9 mouse cellular contexts compared by ENCODE assay signal in genomic region chr7:107045833-107046232, GRCm38 (mm10). TPM values are rescaled to one million over a fixed set of nuclear protein-coding genes. Genes with fewer than 3 reads are reported as not detected.
A peak's percentile ranks its signal among the peaks of the same experiment; 100 is the strongest.
DNase-seq lines count a peak whose midpoint lies in the region; TF ChIP-seq lines count a peak whose summit lies in the region.
"Had no signal": no experiment of that assay in that cellular context is flagged by ENCODE, and none has a peak within 500 bp of the region (broad histone marks: within the 10 kb centered on the region; RNA-seq: fewer than 3 reads in every experiment).

No protein-coding gene starts in this region.

- DNase-seq in gastrocnemius, adult 2 months, result no peak
- no peak for DNase-seq in gastrocnemius, postnatal 25 days
- DNase-seq in right cerebral cortex, adult 18-20 months, result peak; percentile 8
- DNase-seq in right cerebral cortex, postnatal 25 days, result no peak
- peak; percentile 45 for DNase-seq in c-Kit-positive CD71-positive TER-119-positive erythroid progenitor cells, embryonic 14.5 days (ENCODE audit: low spot score)
- DNase-seq in kidney, postnatal 10 days, result peak; percentile 33
- DNase-seq in natural killer cell, adult 2 months (ENCODE audit: low spot score in 2 of 2), result peak; percentile 11 to 33
- no peak for DNase-seq in gastrocnemius, postnatal 36 days

- no peak overlapping the region for H3K4me3 ChIP-seq in gastrocnemius, adult 2 months

- TF ChIP-seq CTCF in gastrocnemius, adult 2 months (IDR thresholded peaks at IDR 0.05), result peak; percentile 60

- intact Hi-C loops in gastrocnemius, adult 2 months (cut with DNase I), result no loop called here
- intact Hi-C loops in gastrocnemius, postnatal 36 days (cut with DNase I), result no loop called here

- no peak overlapping the region for H3K27ac ChIP-seq in gastrocnemius, adult 2 months

RNA-seq across cellular contexts. Expression of gene Olfr713, which starts 14.9 kb away (rescaled TPM):
- not detected for total RNA-seq in gastrocnemius, adult 2 months (2021)
- not detected for total RNA-seq in gastrocnemius, postnatal 25 days (2021)
- total RNA-seq in gastrocnemius, postnatal 36 days (2021), result not detected
- total RNA-seq: layer of hippocampus, postnatal 25 days had no signal

RNA-seq across cellular contexts. Expression of gene Olfr714, which starts 24.9 kb away (rescaled TPM):
- not detected for total RNA-seq in gastrocnemius, adult 2 months (2021)
- not detected for total RNA-seq in gastrocnemius, postnatal 25 days (2021)
- not detected for total RNA-seq in gastrocnemius, postnatal 36 days (2021)
- total RNA-seq: layer of hippocampus, postnatal 25 days had no signal

RNA-seq across cellular contexts. Expression of gene Olfr2, which starts 40.0 kb away (rescaled TPM):
- total RNA-seq in gastrocnemius, adult 2 months (2021), result not detected
- not detected for total RNA-seq in gastrocnemius, postnatal 25 days (2021)
- not detected for total RNA-seq in gastrocnemius, postnatal 36 days (2021)
- total RNA-seq: layer of hippocampus, postnatal 25 days had no signal

RNA-seq across cellular contexts. Expression of gene Olfr17, which starts 47.2 kb away (rescaled TPM):
- not detected for total RNA-seq in gastrocnemius, adult 2 months (2021)
- total RNA-seq in gastrocnemius, postnatal 25 days (2021), result not detected
- not detected for total RNA-seq in gastrocnemius, postnatal 36 days (2021)
- total RNA-seq: layer of hippocampus, postnatal 25 days had no signal

Comparison
In these comparisons a context has a peak if more than half of its experiments do, and no peak if none do; other contexts are left out.
1. DNase-seq: peak in right cerebral cortex, adult 18-20 months (single experiment), c-Kit-positive CD71-positive TER-119-positive erythroid progenitor cells, embryonic 14.5 days (single experiment), kidney, postnatal 10 days (single experiment) and natural killer cell, adult 2 months (2 of 2); none in gastrocnemius, adult 2 months (single experiment), gastrocnemius, postnatal 25 days (single experiment), right cerebral cortex, postnatal 25 days (single experiment) and gastrocnemius, postnatal 36 days (0 of 2).